Mouse (Mus musculus) layer of hippocampus, postnatal 36 days (tissue): ENCODE measurements around the gene Phxr2. TPM values are rescaled to one million over a fixed set of nuclear protein-coding genes. Genes with fewer than 3 reads are reported as not detected.
A peak's percentile ranks its signal among the peaks of the same experiment; 100 is the strongest.
"Not testable (repeated sequence)": the region's sequence is repeated elsewhere in the genome, so short reads cannot be mapped to it uniquely, and the experiment has no call there.

Experiments used
- DNase-seq, 2 experiments: peaks; one replicate each; pipeline ENCODE4 v3.0.0; 2022
- total RNA-seq, 2 experiments: library from RNA; stranded (reverse); gene quantifications; 2 replicates each; pipeline ENCODE4 v1.2.3; 2021

Phxr2 gene
- not detected for total RNA-seq

- DNase-seq = no peak
Measured at GRCm38 (mm10) chr10:99126225-99126624, at the start of gene Phxr2. Gene Phxr2, minus strand, starts transcription at chr10:99126325.

- no peak for DNase-seq
Measured at GRCm38 (mm10) chr10:99172906-99173507, 46.9 kb upstream of the Phxr2 start.

- no peak for DNase-seq
Measured at GRCm38 (mm10) chr10:99171961-99172497, 45.9 kb upstream of the Phxr2 start.

GRCm38 (mm10) chr10:99169765-99170129 is 43.6 kb upstream of the Phxr2 start:
- peak in 1 of 2 experiments; percentile 33 for DNase-seq

GRCm38 (mm10) chr10:99168840-99169764 is 43.0 kb upstream of the Phxr2 start:
- peak in 1 of 2 experiments; percentile 16 for DNase-seq

DNA sequence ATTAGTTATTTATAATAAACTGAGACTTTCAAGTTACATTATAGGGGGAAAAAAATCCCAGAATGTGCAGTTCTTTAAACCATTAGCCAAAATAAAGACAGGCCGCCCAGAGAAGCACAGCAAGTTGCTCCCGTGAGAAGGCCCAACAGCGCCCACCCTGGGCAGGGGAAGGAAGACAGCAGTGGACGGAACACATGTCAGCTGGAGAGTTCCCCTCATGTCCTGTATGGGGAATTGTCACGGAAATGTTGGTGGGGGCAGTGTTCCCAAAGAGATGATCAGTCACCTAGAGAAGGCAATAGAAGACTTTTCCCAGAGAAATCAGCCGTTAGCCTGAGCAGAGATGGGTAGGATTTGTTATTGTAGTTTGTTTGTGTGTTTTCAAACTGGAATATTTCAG is 42.3 kb upstream of the Phxr2 start:
- no peak for DNase-seq

DNA sequence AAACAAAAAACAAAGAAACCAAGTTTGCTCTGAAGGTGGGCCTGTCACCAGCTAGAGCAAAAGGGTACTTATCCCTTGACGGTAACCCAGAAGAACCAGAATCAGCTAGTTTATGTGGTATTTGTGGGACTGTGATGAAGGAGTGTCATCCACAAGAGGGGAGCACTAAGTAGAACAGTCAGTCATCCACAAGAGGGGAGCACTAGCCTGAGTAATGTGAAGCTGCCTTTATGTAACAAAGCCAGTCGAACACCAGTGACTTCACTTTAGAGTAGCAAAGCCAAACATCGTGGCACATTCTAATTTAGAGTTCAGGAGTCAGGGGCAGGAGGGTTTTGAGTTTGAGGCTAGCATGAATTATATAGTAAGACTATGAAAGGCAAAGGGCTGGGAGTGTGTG is 40.3 kb upstream of the Phxr2 start:
- peak in 1 of 2 experiments; percentile 39 for DNase-seq

- no peak for DNase-seq
Measured at GRCm38 (mm10) chr10:99165751-99166282, 39.7 kb upstream of the Phxr2 start.

DNA sequence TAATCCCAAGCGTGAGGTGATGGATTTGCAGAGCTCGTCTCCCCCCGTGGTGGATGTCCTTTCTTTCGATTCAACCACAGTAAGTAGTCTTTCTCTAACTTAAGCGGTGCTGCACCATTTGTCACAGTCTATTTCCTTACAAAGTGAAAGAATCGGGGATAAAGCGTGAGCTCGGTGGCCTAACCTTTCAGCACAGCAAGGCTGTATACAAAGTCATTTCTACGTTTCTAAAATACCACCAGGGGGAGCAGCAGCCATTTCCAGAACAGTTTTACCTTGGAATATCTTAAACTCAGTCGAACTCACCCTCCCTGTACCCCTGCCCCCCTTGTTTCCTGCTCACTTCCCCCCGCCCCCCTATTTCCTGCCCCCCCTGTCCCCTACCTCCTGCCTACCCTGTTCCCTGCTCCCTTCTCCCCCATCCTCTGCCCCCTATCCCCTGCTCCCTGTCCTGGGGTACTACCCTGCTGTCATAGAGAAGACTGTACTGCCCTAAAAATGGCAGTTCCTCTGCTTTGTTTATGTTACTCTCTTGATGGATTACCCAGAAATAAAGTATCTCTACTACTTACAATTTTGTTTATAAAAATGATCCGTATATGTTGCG is 38.8 kb upstream of the Phxr2 start:
- DNase-seq = peak in 1 of 2 experiments; percentile 11

DNA sequence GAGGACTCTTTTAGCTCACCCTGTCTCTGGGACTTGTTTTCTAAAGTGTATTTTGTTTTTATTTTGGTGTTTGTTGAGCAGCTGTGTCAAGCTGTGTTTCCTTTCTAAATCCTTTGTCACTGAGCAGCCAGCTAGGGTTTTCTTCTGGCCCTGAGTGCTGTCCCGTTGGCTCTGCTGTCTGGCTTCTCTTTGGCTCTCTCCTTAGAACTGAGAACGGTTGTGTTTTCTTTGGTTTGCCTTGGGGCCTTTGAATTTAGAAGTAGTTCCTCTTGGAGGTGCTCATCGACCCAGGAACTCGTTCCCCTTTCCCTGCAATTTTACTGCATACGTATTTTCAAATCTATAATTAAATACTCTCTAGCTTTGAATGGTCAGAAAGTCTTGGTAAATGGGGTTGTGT is 36.9 kb upstream of the Phxr2 start:
- DNase-seq = no peak

GRCm38 (mm10) chr10:99161987-99162582 is 36.0 kb upstream of the Phxr2 start:
- DNase-seq = no peak

- not testable (repeated sequence) for DNase-seq
Measured at GRCm38 (mm10) chr10:99157697-99158096, 31.6 kb upstream of the Phxr2 start.

GRCm38 (mm10) chr10:99156808-99157207 is 30.7 kb upstream of the Phxr2 start:
- DNase-seq = no peak

DNA sequence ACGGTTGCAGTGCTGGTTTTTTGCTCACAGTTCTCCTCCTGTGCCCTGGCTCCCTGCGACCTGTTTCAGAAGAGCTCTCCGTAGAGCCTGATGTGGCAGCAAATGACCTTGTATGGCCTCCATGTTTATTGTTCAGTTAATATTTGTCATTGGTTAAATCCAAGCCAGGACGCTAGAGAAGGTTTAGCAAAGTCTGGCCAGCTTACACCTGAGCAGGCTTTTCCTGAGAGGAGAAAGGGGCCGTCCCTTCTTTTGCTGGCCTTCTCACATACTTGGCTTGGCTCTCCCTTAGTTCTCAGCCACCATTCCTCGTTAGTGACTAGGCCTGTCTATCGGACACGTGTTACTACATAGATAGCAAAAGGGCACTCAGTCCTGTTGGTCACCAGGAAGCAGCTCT is 28.5 kb upstream of the Phxr2 start:
- DNase-seq = no peak

DNA sequence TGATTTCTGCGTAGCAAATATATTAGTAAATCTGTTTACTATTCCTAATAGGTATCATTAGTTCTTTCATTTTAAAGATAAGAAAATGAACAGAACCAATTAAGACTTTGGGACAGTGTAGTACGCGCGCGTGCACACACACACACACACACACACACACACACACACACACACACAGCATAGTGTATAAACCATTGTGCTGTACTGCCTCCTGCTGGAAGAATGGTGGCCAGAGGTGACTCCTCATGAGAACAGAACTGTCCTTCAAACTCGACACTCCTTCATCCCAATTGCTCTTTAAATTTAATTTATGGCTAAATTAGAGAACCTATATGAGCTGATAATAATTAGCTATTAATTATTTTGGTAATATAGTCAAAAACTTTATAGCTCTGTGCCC is 25.9 kb upstream of the Phxr2 start:
- no peak for DNase-seq

DNA sequence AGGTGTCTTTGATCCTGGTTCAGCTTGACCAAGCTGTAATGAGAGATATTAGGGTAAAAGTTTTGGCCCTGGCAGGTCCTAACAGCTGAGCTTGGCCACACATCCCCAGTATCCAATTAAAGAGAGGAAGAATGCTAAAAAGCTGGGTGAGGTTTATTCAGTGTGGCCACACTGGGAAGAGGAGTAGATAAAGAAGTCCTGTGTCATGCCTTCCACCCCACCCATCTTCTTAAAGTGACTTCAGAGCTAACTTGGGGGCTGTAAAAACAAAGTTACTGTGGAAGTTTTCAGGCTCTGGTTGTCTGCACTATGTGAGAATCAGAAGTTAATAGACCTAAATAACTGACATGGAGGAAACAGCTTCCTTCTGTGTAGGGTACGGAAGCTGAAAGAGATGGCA is 25.5 kb upstream of the Phxr2 start:
- no peak for DNase-seq

GRCm38 (mm10) chr10:99150016-99150415 is 23.9 kb upstream of the Phxr2 start:
- DNase-seq = no peak

DNA sequence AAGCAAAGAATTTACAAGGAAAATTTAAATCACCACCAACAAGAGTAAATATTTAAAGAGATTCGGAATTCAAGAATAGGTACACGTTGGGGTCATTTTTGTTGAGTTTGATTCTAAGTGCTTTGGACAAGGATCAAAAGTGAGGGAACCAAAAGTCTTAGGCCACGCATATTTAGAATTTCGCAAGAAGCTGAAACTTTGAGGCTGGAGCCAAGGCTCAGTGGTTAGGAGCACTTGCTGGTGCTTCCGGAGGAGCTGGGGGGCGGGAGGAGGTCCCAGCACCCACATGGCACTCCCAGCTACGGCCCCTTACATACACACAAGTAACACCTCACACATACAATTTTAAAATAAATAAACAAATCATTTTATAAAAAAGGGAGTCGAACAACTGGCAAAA is 20.5 kb upstream of the Phxr2 start:
- DNase-seq = no peak

- DNase-seq = no peak
Measured at GRCm38 (mm10) chr10:99145611-99146010, 19.5 kb upstream of the Phxr2 start.

GRCm38 (mm10) chr10:99136337-99136736 is 10.2 kb upstream of the Phxr2 start:
- no peak for DNase-seq

DNA sequence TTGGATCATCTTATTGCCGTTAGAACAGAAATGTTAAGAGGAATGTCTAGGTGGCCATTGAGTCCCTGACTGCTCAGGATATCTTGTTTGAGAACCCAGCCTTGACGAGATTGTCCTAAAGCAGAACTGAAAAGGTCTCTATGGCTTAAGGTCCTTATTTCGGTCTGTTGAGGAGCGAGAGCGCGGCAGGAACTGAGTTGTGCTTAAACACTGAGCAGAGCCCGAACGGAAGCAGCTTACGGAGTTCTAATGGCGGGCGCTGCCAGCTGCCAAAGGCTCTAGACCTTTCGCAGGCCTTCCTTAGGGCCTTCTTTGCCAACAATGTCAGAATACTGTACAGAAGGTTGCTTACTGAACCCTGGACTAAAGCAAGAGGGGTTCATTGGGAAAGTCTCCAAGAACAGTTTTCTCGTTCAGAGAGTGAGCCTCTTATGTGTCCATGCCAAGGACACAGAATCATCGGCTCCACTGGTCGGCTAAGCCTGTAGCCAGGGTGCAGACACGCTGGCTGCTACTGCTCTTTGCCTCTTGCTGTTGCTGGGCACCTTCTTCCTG is 7.3 kb upstream of the Phxr2 start:
- DNase-seq = no peak

DNA sequence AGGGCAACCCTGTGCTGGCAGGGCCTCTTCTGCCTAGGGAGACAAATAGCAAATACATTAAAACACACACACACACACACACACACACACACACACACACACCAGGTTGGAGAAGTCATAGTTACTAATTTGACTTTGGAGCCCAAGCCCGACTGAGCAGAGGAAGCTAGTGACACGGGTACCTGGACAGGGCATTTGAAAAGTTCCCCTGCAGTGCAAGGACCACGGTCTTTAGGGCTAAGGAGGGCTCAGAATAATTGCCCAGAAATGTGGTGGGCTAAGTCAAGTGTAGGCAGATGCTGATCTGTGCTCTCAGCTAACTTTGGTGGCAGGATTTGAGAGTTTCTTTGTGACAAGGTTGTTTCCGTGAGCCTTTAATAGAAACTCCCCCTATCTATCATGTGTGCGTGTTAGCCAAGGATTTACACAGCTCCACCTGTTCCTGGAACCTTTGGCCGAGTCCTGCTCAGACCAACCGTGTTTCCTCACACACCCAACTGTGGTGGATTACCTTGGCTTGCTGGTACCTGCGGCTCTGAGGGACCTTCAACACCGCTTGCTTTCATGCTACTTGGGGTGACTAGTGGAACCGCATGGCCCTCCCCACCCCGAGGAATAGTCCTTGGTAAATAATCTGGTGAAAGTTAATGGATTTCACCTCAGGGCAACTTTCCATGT is 6.6 kb upstream of the Phxr2 start:
- no peak for DNase-seq
